Mouse (Mus musculus) stomach, embryonic 14.5 days (tissue): ENCODE data around the gene Prrc2c. TPM values are rescaled to one million over a fixed set of nuclear protein-coding genes. Genes with fewer than 3 reads are reported as not detected.
A peak's percentile ranks its signal among the peaks of the same experiment; 100 is the strongest.

Experiments
- ATAC-seq: fragments of 200-750 bp; cut with Nextera tagmentation; 2 replicates; pipeline ENCODE4 v1.8.0; 2017; ENCODE audit warnings: low read depth, moderate TSS enrichment; ENCODE audit not compliant: insufficient number of reproducible peaks, insufficient read depth, low FRiP score
- H3K27ac ChIP-seq: fragments of 300-500 bp; sonication (generic); 2 replicates; pipeline ENCODE4 v1.5.1; 2014; ENCODE audit warnings: mild to moderate bottlenecking, low read length, moderate library complexity, mixed read lengths
- H3K27me3 ChIP-seq: fragments of 300-500 bp; sonication (generic); 2 replicates; pipeline ENCODE4 v1.6.1; 2014; ENCODE audit warnings: low read length, control low read depth, mixed read lengths; ENCODE audit not compliant: control insufficient read depth, insufficient read depth
- H3K36me3 ChIP-seq: fragments of 300-500 bp; sonication (generic); 2 replicates; pipeline ENCODE4 v1.6.1; 2014; ENCODE audit warnings: mild to moderate bottlenecking, control low read depth, low read length, moderate library complexity, mixed read lengths; ENCODE audit not compliant: control insufficient read depth, insufficient read depth
- H3K4me1 ChIP-seq: fragments of 300-500 bp; sonication (generic); 2 replicates; pipeline ENCODE4 v1.6.1; 2014; ENCODE audit warnings: low read length, control low read depth, mixed read lengths; ENCODE audit not compliant: control insufficient read depth, insufficient read depth
- H3K4me2 ChIP-seq: fragments of 300-500 bp; sonication (generic); replicated peaks from 2 replicates; pipeline ENCODE4 v1.6.1; 2014; ENCODE audit warnings: low read depth, low read length, control low read depth
- H3K4me3 ChIP-seq: fragments of 300-500 bp; sonication (generic); 2 replicates; pipeline ENCODE4 v1.5.1; 2014; ENCODE audit warnings: low read depth, low read length, control low read depth
- H3K9ac ChIP-seq: fragments of 300-500 bp; sonication (generic); replicated peaks from 2 replicates; pipeline ENCODE4 v1.6.1; 2014; ENCODE audit warnings: low read depth, mild to moderate bottlenecking, control low read depth, low read length, moderate library complexity, mixed read lengths
- H3K9me3 ChIP-seq: fragments of 300-500 bp; sonication (generic); 2 replicates; pipeline ENCODE4 v1.6.1; 2016; ENCODE audit warnings: low read depth, low read length, control low read depth; ENCODE audit not compliant: control insufficient read depth
- WGBS: fragments of 180-500 bp; shearing (Covaris S2); extraction: QIAGEN DNeasy Blood & Tissue Kit; methylation state at CpG from one replicate; pipeline ENCODE4 v1.1.7; 2014; 5-methylcytosine and 5-hydroxymethylcytosine counted together
- polyA plus RNA-seq: library from polyadenylated mRNA; unstranded; fragments of >200 nt; fragmentation: Nextera tagmentation; extraction: Ambion mirVana; gene quantifications from 2 replicates; pipeline ENCODE4 v1.2.1, GENCODE M21; 2014

Gene Prrc2c
- polyA plus RNA-seq, 1 experiment from 2014 or later, result 211 TPM

DNA sequence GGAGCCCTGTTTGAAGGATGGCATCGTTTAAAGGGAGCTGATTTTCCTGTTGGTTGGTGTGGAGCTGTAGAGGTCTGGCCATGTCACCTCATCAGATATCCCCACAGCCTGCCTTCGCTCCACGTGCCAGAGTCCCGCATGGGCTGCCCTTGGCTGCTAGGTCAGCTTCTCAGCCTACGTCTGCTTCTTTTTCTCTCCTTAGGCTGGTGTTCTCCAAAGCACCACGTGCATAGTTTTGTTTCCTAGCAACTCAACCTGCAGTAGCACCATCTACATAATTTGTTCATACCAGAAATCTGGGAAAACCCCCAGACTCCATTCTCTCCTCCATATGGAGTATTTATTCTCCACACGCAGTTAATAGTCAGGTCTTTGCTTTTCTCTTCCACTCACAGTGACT, 9.3 kb upstream of the Prrc2c start:
- Histone ChIP-seq H3K36me3 (no peaks in the 10 kb centered on the region), H3K9ac (no peak overlapping the region), H3K27me3 (no peaks in the 10 kb centered on the region), H3K27ac (no peak overlapping the region), H3K4me3 (no peak overlapping the region), H3K9me3 (no peaks in the 10 kb centered on the region), H3K4me2 (no peak overlapping the region), H3K4me1 (no peaks in the 10 kb centered on the region)
- ATAC-seq, result no peak
- WGBS, result 49% methylated on average over 7 of the region's 7 CpGs

DNA sequence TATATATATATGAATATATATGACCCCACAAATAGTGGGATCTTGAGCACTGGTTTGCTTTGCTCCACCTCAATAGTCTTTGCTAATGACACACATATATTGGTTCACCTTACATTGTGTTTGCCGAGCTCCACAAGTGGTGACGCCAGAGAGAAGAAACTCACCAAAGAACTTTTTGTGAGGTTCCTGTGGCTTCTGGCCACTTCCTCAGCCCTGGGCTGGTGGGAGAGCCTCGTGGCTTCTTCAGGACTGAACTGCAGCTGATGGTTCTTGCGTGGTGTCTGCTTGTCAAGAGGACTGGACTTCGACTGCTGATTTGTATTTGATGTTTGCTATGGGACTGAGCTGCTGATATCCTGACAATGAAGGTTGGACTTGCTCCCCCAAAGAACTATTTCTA, 8.4 kb upstream of the Prrc2c start:
- Histone ChIP-seq H3K36me3 (no peaks in the 10 kb centered on the region), H3K4me2 (no peak overlapping the region), H3K27me3 (no peaks in the 10 kb centered on the region), H3K9me3 (no peaks in the 10 kb centered on the region), H3K4me3 (no peak overlapping the region), H3K27ac (no peak overlapping the region), H3K4me1 (no peaks in the 10 kb centered on the region), H3K9ac (no peak overlapping the region)
- ATAC-seq, result no peak
- WGBS, result 74% methylated on average over 5 of the region's 5 CpGs

GRCm38 (mm10) chr1:162739831-162740394, 443 bp downstream of the Prrc2c start:
- ATAC-seq, result peak; percentile 80
- Histone ChIP-seq H3K9ac (peak overlapping the region; percentile 99), H3K27me3 (no peaks in the 10 kb centered on the region), H3K27ac (peak overlapping the region; percentile 99), H3K9me3 (no peaks in the 10 kb centered on the region), H3K4me3 (peak overlapping the region; percentile 98), H3K4me1 (peaks cover 20% of the 10 kb centered on the region), H3K36me3 (no peaks in the 10 kb centered on the region), H3K4me2 (peak overlapping the region; percentile 89)
- WGBS, result 0% methylated on average over 58 of the region's 58 CpGs

DNA sequence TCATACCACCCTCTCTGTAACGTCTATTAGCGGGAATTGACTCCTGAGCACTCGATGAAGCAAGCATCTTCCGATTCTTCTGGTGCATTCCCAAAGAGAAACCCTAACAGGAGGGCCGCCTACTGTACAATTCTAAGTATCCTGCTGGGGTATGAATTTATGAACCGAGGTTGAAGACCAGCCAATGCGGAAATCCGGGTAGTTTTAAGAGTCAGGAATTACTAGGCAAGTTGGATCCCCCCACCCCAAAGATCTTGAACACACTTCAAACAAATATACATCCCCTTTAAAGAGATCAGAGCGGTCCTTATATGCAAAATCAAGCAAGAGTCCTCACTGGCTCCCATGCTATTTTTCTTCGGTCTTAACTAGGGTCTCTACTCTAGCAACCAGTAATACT, 950 bp downstream of the Prrc2c start:
- H3K27ac ChIP-seq, result peak overlapping the region; percentile 99
- peak overlapping the region; percentile 89 for H3K4me2 ChIP-seq
- H3K4me1 ChIP-seq, result peaks cover 20% of the 10 kb centered on the region
- no peaks in the 10 kb centered on the region for H3K9me3 ChIP-seq
- H3K27me3 ChIP-seq, result no peaks in the 10 kb centered on the region
- no peak for ATAC-seq
- under 1% methylated on average over 10 of the region's 10 CpGs for WGBS
- peak overlapping the region; percentile 98 for H3K4me3 ChIP-seq
- peak overlapping the region; percentile 99 for H3K9ac ChIP-seq
- H3K36me3 ChIP-seq, result no peaks in the 10 kb centered on the region

GRCm38 (mm10) chr1:162738472-162738871, 1.9 kb downstream of the Prrc2c start:
- H3K9ac ChIP-seq, result peak overlapping the region; percentile 99; the same call in 1 of the 2 replicates
- H3K27me3 ChIP-seq, result no peaks in the 10 kb centered on the region
- no peak overlapping the region for H3K27ac ChIP-seq
- WGBS, result 12% methylated on average over 2 of the region's 2 CpGs
- H3K36me3 ChIP-seq, result no peaks in the 10 kb centered on the region
- H3K4me1 ChIP-seq, result peaks cover 20% of the 10 kb centered on the region
- H3K4me3 ChIP-seq, result peak overlapping the region; percentile 98
- ATAC-seq, result no peak
- H3K4me2 ChIP-seq, result peak overlapping the region; percentile 89
- H3K9me3 ChIP-seq, result no peaks in the 10 kb centered on the region

DNA sequence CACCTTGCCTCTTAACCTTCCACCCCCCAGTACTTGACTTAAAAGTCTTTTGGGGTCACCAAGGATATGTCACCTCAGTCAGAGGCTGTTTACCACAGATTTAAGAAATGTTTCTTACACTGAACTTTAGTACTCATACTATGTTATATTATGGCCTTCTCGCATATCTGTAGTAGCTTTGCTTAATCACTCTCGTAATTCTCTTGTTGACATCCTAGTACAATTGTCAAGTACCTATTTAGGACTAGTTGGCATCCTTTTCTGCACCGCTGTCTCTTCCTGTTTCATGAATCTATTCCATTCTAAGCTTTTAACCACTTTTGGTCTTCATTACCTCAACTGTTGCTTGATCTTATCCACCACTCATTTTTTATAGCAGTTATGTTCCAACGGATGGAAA, 5.3 kb downstream of the Prrc2c start:
- ATAC-seq, result no peak
- no peaks in the 10 kb centered on the region for H3K9me3 ChIP-seq
- H3K4me3 ChIP-seq, result no peak overlapping the region
- H3K4me2 ChIP-seq, result no peak overlapping the region
- no peak overlapping the region for H3K27ac ChIP-seq
- H3K9ac ChIP-seq, result no peak overlapping the region
- WGBS, result 74% methylated on average over 4 of the region's 4 CpGs
- H3K4me1 ChIP-seq, result peaks cover 20% of the 10 kb centered on the region
- H3K36me3 ChIP-seq, result no peaks in the 10 kb centered on the region
- H3K27me3 ChIP-seq, result no peaks in the 10 kb centered on the region

GRCm38 (mm10) chr1:162734283-162734682, 6.1 kb downstream of the Prrc2c start:
- H3K4me2 ChIP-seq, result no peak overlapping the region
- ATAC-seq, result no peak
- no peaks in the 10 kb centered on the region for H3K36me3 ChIP-seq
- no peak overlapping the region for H3K27ac ChIP-seq
- peaks cover 20% of the 10 kb centered on the region for H3K4me1 ChIP-seq
- 66% methylated on average over 1 of the region's 1 CpGs for WGBS
- H3K27me3 ChIP-seq, result no peaks in the 10 kb centered on the region
- H3K4me3 ChIP-seq, result no peak overlapping the region
- no peaks in the 10 kb centered on the region for H3K9me3 ChIP-seq
- H3K9ac ChIP-seq, result no peak overlapping the region

GRCm38 (mm10) chr1:162732041-162732440, 8.3 kb downstream of the Prrc2c start:
- H3K36me3 ChIP-seq, result no peaks in the 10 kb centered on the region
- H3K4me1 ChIP-seq, result peaks cover 4% of the 10 kb centered on the region
- no peaks in the 10 kb centered on the region for H3K27me3 ChIP-seq
- H3K9ac ChIP-seq, result no peak overlapping the region
- H3K4me3 ChIP-seq, result no peak overlapping the region
- H3K4me2 ChIP-seq, result no peak overlapping the region
- H3K27ac ChIP-seq, result no peak overlapping the region
- H3K9me3 ChIP-seq, result no peaks in the 10 kb centered on the region
- 82% methylated on average over 4 of the region's 4 CpGs for WGBS
- ATAC-seq, result no peak

DNA sequence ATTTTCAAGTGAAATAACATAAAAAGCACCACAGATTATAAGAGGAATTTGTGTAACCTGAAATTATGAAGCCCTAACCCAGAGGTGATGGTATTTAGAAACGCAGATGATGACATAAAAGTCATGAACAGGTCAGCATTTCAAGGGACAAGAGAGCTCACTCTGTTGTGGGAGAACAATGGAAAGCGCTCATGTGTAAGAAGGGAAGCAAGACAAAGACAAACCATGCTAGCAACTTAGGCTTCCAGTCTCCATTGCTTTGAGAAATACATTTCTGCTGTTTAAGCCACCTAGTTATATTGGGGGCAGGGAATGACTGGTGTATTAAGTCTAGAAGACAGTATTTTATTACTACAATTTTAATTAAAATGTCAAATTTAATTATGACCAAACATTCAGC, 10.9 kb downstream of the Prrc2c start:
- Histone ChIP-seq H3K36me3 (no peaks in the 10 kb centered on the region), H3K4me1 (no peaks in the 10 kb centered on the region), H3K27me3 (no peaks in the 10 kb centered on the region), H3K4me3 (no peak overlapping the region), H3K9ac (no peak overlapping the region), H3K4me2 (no peak overlapping the region), H3K27ac (no peak overlapping the region), H3K9me3 (no peaks in the 10 kb centered on the region)
- no peak for ATAC-seq
- 85% methylated on average over 2 of the region's 2 CpGs for WGBS
